Mouse (Mus musculus) kidney, postnatal 0 days (tissue): ENCODE results near the gene Traf5. TPM values are rescaled to one million over a fixed set of nuclear protein-coding genes. Genes with fewer than 3 reads are reported as not detected.

Source experiments
- ATAC-seq: fragments of 200-750 bp; cut with Nextera tagmentation; replicated peaks from 2 replicates; pipeline ENCODE4 v1.8.0; 2017; ENCODE audit warnings: low read depth, moderate number of reproducible peaks, moderate TSS enrichment, moderate library complexity; ENCODE audit not compliant: low FRiP score
- DNase-seq: peaks from one replicate; pipeline ENCODE4 v3.0.0-alpha.2; 2016; ENCODE audit warnings: low spot score
- H3K27ac ChIP-seq: fragments of 300-500 bp; sonication (generic); 2 replicates; pipeline ENCODE4 v1.5.1; 2014; ENCODE audit warnings: mild to moderate bottlenecking
- H3K27me3 ChIP-seq: fragments of 300-500 bp; sonication (generic); 2 replicates; pipeline ENCODE4 v1.6.1; 2014; ENCODE audit warnings: low read length, mixed read lengths; ENCODE audit not compliant: insufficient read depth
- H3K36me3 ChIP-seq: fragments of 300-500 bp; sonication (generic); 2 replicates; pipeline ENCODE4 v1.6.1; 2014; ENCODE audit warnings: low read length, mixed read lengths; ENCODE audit not compliant: insufficient read depth
- H3K4me1 ChIP-seq: fragments of 300-500 bp; sonication (generic); replicated peaks from 2 replicates; pipeline ENCODE4 v1.6.1; 2014; ENCODE audit warnings: antibody characterized with exemption, low read length, mixed read lengths; ENCODE audit not compliant: insufficient read depth
- H3K4me2 ChIP-seq: fragments of 300-500 bp; sonication (generic); 2 replicates; pipeline ENCODE4 v1.6.1; 2014; ENCODE audit warnings: mild to moderate bottlenecking, low read length, moderate library complexity, mixed read lengths
- H3K4me3 ChIP-seq: fragments of 300-500 bp; sonication (generic); replicated peaks from 2 replicates; pipeline ENCODE4 v1.5.1; 2014; ENCODE audit warnings: low read depth, low read length
- H3K9ac ChIP-seq: fragments of 300-500 bp; sonication (generic); 2 replicates; pipeline ENCODE4 v1.6.1; 2014; ENCODE audit warnings: low read depth, low read length
- H3K9me3 ChIP-seq: fragments of 300-500 bp; sonication (generic); replicated peaks from 2 replicates; pipeline ENCODE4 v1.6.1; 2016; ENCODE audit warnings: low read length, inconsistent platforms, mixed read lengths
- CTCF ChIP-seq: IDR thresholded peaks from 2 replicates; pipeline ENCODE4 v1.5.1; 2016; ENCODE audit warnings: antibody characterized with exemption, low read depth, mild to moderate bottlenecking, moderate library complexity
- WGBS: fragments of 180-500 bp; shearing (Covaris S2); extraction: QIAGEN DNeasy Blood & Tissue Kit; methylation state at CpG from one replicate; pipeline ENCODE4 v1.1.7; 2014; 5-methylcytosine and 5-hydroxymethylcytosine counted together
- polyA plus RNA-seq: library from polyadenylated mRNA; unstranded; fragments of >200 nt; fragmentation: Nextera tagmentation; extraction: Ambion mirVana; gene quantifications from 2 replicates; pipeline ENCODE4 v1.2.1, GENCODE M21; 2015

Traf5 gene
- polyA plus RNA-seq, 1 experiment from 2014 or later: 19.6 TPM

DNA sequence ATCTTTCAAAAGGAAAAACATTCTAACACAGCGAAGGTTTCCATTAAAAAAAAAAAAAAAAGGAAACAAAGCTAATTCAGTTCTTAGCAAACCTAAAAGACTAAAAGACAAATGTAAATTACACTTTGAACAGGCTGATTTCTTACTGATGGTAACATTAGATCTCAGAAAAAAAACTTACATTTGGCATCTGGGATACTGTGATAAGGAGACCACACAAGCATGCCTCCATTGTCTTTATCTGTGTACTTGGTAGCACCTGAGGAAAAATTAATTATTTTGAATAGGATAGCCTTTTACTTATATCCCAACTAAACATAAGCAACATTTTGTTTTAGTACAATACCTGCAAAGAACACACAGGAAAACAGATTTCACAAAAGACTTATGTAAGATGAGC, 37.8 kb upstream of the Traf5 start:
- Histone ChIP-seq H3K4me3 (no peak overlapping the region), H3K4me1 (no peaks in the 10 kb centered on the region), H3K9ac (no peak overlapping the region), H3K9me3 (no peaks in the 10 kb centered on the region), H3K36me3 (0 out of 2 replicates have a peak, but pooled peaks cover 12% of the 10 kb centered on the region), H3K27me3 (no peaks in the 10 kb centered on the region), H3K27ac (no peak overlapping the region), H3K4me2 (no peak overlapping the region)
- ATAC-seq (no peak), DNase-seq (no peak)
- TF ChIP-seq CTCF: no peak
- 88% methylated on average over 1 of the region's 1 CpGs for WGBS

DNA sequence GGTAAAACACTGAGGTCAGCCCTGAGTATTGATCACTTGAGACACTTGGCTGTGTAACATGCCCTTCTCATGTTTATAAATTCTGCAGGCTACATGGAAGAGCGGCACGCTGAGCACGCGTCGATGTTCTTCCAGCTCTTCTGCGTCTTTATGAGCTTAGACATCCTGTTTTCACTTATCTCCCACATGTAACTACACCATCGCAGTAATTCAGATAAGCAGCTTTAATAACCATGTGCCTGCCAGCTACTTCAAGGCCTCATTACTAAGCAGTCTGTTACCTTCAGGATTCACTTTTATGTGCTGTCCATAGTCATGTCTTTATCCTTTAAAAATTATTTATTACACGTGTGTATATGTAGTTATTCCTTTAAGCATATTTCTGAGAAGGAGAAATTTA, 36.0 kb upstream of the Traf5 start:
- H3K4me3 ChIP-seq: no peak overlapping the region
- 93% methylated on average over 8 of the region's 8 CpGs for WGBS
- no peaks in the 10 kb centered on the region for H3K9me3 ChIP-seq
- H3K4me2 ChIP-seq: no peak overlapping the region
- DNase-seq: no peak
- no peak for ATAC-seq
- no peaks in the 10 kb centered on the region for H3K27me3 ChIP-seq
- H3K4me1 ChIP-seq: no peaks in the 10 kb centered on the region
- no peak overlapping the region for H3K9ac ChIP-seq
- TF ChIP-seq CTCF: no peak
- H3K36me3 ChIP-seq: peaks cover 17% of the 10 kb centered on the region; the same call in 1 of the 2 replicates
- no peak overlapping the region for H3K27ac ChIP-seq

DNA sequence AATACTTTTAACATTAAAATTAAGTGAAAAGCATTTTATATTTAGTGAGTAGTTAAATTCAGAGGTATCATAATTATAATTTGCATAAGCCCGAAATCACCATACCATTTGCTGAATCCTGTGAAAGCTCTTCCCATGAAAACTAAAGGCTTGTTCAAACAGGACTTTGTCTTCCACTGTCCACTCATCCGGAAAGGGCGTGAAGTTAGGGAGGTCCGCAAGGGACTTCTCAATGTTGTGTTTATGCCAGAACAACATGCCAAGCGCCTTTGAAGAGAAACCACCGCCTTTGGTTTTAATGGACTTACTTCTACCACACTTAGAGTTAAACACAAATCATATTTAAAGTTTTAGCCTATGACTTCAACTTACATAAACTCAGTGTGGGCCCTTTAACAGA, 33.4 kb upstream of the Traf5 start:
- peaks cover 36% of the 10 kb centered on the region; the same call in 1 of the 2 replicates for H3K36me3 ChIP-seq
- H3K4me2 ChIP-seq: no peak overlapping the region
- no peak overlapping the region for H3K4me3 ChIP-seq
- no peak for ATAC-seq
- no peak for DNase-seq
- H3K9ac ChIP-seq: no peak overlapping the region
- no peaks in the 10 kb centered on the region for H3K27me3 ChIP-seq
- no peak overlapping the region for H3K27ac ChIP-seq
- no peaks in the 10 kb centered on the region for H3K9me3 ChIP-seq
- 76% methylated on average over 6 of the region's 6 CpGs for WGBS
- TF ChIP-seq CTCF: no peak
- H3K4me1 ChIP-seq: no peaks in the 10 kb centered on the region

DNA sequence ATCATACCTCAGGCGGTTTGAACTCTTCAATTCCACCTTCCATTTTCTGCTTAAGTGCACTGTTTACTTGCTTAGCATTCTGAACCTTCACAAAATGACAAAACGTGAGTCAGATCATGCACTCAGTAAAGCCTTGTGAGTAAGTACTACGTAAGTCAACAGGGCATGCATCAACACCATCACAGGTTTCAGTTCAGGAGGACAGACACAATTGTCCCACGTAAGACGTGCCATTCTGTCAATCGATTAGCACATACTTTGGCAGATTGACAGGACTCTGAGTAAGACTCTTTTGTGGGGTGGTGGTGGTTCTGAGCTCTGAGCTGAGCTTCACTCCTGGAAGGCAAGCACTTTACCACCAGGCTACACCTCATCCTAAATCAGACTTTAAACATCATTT, 23.9 kb upstream of the Traf5 start:
- 93% methylated on average over 6 of the region's 6 CpGs for WGBS
- Histone ChIP-seq H3K4me1 (no peaks in the 10 kb centered on the region), H3K9me3 (no peaks in the 10 kb centered on the region), H3K36me3 (peaks cover 53% of the 10 kb centered on the region), H3K4me3 (no peak overlapping the region), H3K27ac (no peak overlapping the region), H3K4me2 (no peak overlapping the region), H3K9ac (no peak overlapping the region), H3K27me3 (no peaks in the 10 kb centered on the region)
- TF ChIP-seq CTCF: no peak
- no peak for DNase-seq
- ATAC-seq: no peak

DNA sequence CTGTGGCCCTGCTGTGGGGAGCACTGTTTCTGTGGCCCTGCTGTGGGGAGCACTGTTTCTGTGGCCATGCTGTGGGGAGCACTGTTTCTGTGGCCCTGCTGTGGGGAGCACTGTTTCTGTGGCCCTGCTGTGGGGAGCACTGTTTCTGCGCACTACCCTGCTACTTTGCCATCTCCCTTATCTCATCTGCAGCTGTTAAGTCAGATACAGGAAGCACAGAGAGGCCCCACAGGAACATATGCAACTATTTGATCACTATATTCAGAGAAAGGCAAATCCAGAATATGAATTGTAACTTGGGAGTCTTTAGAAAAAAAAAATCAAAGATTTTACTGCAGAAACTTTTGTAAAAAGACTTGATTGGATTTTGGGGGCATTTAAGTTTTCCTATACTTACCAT, 23.0 kb upstream of the Traf5 start:
- ATAC-seq (no peak), DNase-seq (no peak)
- Histone ChIP-seq H3K4me1 (no peaks in the 10 kb centered on the region), H3K36me3 (peaks cover 49% of the 10 kb centered on the region), H3K4me3 (no peak overlapping the region), H3K27ac (no peak overlapping the region), H3K27me3 (no peaks in the 10 kb centered on the region), H3K9ac (no peak overlapping the region), H3K4me2 (no peak overlapping the region), H3K9me3 (no peaks in the 10 kb centered on the region)
- WGBS: 100% methylated on average over 1 of the region's 1 CpGs
- no peak for TF ChIP-seq CTCF

DNA sequence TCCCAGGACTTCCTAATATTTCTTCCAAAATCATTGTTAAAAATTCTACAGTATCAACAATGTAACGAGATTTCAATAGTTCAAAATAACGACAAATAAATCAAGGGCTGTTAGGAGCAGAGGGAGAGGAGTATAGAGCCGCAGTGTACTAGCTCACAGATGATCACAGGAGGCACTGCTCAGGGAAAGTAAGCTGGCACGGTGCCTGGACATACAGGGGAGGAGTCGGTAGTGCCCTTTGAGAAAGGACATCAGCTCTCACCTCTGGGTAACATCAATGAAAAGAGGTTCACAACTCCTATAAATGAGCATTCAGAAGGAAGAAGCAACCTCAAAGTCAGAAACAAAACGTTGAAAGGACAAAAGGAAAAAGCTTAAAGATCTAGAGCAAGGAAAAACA, 16.8 kb upstream of the Traf5 start:
- Histone ChIP-seq H3K9me3 (no peaks in the 10 kb centered on the region), H3K9ac (no peak overlapping the region), H3K4me1 (no peaks in the 10 kb centered on the region), H3K27ac (no peak overlapping the region), H3K27me3 (no peaks in the 10 kb centered on the region), H3K36me3 (peaks cover 29% of the 10 kb centered on the region), H3K4me2 (no peak overlapping the region), H3K4me3 (no peak overlapping the region)
- ATAC-seq (no peak), DNase-seq (peak; percentile 25)
- no peak for TF ChIP-seq CTCF
- 54% methylated on average over 6 of the region's 6 CpGs for WGBS

DNA sequence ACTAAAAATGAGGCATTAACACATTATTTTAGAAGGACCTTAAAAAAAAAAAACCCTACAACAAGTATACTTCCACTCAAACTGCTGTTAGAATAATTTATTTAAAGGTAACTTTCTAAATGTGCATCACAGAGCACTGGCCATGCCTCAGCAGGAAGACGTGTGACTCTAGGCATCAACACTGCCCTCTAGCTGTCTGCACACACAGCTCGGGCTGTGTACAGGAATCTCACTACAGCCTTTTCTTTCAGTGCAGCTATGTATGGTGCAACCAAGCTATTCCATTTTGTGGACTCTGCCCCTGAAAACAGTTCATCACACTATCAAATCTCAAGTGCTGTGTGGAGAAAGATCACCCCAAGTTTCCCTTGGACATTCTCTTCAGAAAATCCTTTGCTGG, 15.0 kb upstream of the Traf5 start:
- no peaks in the 10 kb centered on the region for H3K27me3 ChIP-seq
- no peak overlapping the region for H3K27ac ChIP-seq
- DNase-seq: peak; percentile 70
- H3K4me1 ChIP-seq: no peaks in the 10 kb centered on the region
- no peaks in the 10 kb centered on the region for H3K9me3 ChIP-seq
- peaks cover 21% of the 10 kb centered on the region for H3K36me3 ChIP-seq
- 11% methylated on average over 2 of the region's 2 CpGs for WGBS
- peak; percentile 73; the same call in 1 of the 2 replicates for ATAC-seq
- peak; percentile 73 for TF ChIP-seq CTCF
- H3K4me2 ChIP-seq: no peak overlapping the region
- H3K4me3 ChIP-seq: no peak overlapping the region
- no peak overlapping the region for H3K9ac ChIP-seq
